Mouse (Mus musculus): ENCODE results near the gene Rab21.
"Not testable (repeated sequence)": the region's sequence is repeated elsewhere in the genome, so short reads cannot be mapped to it uniquely, and the experiment has no call there.

Rab21 gene

GRCm38 (mm10) chr10:115323295-115323694 is 7.9 kb upstream of the Rab21 start:
- DNase-seq, result peak; percentile 66 to 76

DNA sequence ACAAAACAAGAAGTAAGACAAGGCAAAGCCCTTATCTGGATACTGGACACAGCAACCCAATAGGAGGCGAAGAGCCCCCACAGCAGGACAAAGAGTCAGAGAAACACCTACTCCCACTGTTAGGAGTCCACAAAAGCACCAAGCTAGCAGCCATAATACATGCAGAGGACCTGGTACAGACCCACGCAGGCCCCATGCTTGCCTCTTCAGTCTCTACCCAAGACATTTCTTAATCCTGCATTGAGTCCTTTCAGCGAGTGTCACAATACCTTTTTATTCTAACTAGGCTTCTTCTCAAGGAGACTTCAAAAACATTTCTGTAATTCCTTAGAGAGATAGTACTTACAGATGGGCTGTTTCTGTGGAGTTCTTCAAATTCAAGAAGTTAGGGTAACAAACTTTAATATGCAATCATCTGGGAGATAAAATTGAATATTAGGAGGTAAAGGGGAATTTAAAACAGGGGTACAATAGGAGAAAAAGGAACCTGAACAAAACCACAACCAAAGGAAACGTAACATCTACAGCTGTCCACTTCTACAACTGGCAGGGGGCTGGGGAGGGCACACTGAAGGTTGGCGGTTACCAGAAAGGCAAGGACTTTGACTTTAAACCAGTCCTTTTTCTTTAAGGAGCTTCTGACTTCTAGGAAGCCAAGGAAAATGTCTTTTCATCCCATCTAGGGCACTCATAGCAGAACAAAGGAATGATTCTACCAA is 6.1 kb upstream of the Rab21 start:
- no peak for DNase-seq

DNA sequence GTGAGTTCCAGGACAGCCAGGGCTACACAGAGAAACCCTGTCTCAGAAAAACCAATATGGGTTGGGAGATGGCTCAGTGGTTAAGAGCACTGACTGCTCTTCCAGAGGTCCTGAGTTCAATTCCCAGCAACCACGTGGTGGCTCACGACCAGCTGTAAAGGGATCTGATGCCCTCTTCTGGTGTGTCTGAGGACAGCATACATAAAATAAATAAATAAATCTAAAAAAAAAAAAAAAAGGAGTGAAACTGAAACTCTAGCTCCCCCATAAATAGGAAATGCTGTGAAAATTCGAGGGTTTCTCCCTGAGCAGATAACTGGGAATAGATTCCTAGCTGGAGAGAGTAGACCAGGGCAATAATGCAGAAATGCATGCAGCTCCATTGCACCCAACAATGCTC is 3.0 kb upstream of the Rab21 start:
- DNase-seq, result not testable (repeated sequence)

- DNase-seq, result no peak
These were observed 919 bp upstream of the Rab21 start for GRCm38 (mm10) chr10:115316313-115316712.

DNA sequence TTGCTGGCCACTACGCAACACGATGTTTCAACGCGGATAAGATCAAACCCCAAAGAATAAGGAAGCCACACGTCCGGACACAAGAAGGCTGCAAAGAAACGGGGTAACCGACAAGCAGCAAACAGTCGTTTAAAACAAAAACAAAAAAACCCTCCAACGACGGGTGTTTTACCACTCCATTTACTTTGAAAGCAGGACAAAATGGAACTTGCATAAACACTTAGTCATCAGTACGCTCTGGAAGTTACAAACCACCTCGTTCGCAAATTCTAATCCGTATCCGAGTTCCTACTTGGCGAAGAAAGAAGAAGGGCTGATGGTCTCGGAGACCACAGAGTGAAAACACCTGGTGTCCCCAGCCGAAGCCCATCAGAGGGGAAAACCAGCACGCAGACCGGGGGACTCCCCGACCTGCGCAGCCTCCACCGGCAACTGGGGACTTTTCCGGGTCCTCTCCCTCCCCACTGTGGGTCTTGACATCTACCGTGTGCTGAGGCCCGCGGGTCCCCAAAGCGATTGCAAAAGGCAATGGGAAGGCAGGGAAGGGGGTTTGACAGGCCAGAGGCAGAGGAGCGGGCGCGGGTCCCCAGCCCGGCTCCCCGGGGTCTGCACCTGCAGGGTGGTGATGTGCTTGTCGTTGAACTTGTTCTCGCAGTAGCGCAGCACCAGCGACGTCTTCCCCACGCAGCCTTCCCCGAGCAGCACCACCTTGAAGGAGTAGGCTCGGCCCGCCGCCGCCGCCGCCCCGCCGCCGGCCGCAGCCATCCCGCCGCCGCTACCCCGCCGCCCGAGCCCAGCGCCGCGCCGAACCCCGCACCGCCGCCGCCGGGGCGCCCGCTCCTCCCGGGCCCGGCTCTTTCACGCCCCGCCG is 577 bp downstream of the Rab21 start:
- peak in 1 of 2 experiments; percentile 68 for DNase-seq

DNA sequence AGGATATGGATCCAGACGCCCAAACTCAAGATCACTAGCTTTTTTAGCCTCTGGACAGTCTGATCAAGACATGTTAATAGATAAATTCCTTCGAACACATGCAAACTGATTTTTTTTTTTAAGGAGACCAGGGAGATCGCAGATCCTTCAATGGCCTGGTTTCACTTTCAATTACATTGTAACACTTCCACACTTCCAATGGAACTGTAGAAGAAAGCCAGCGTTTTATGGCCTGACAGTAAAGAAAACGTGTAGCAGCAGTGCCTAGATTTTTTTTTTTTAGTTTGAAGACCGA is 1.2 kb downstream of the Rab21 start:
- DNase-seq, result no peak

GRCm38 (mm10) chr10:115313641-115314286 is 1.6 kb downstream of the Rab21 start:
- peak; percentile 68 to 71 for DNase-seq

- peak; percentile 63 to 80 for DNase-seq
These were observed 2.7 kb downstream of the Rab21 start for GRCm38 (mm10) chr10:115312732-115313131.

DNA sequence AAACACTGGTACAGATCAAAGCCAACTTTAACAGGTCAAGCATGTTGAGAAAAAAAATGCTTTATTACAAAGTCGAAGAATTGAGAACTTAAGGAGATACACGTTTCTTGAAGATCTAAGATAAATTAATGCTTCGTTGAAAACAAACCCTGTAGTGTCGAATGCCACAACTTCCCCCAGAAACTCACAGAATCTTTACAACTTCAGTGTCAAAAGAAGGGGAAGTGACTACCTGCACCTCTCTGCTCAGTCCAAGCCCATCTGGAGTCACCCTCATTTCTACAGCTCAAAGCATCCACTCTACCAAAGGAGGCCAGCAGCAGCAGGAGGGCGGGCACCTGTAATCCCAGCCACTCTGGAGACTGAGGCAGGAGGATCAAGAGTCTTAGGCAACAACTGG is 3.2 kb downstream of the Rab21 start:
- no peak for DNase-seq

- peak; percentile 32 to 59 for DNase-seq
These were observed 4.0 kb downstream of the Rab21 start for GRCm38 (mm10) chr10:115311263-115311965.

GRCm38 (mm10) chr10:115309191-115309590 is 6.2 kb downstream of the Rab21 start:
- DNase-seq, result no peak

DNA sequence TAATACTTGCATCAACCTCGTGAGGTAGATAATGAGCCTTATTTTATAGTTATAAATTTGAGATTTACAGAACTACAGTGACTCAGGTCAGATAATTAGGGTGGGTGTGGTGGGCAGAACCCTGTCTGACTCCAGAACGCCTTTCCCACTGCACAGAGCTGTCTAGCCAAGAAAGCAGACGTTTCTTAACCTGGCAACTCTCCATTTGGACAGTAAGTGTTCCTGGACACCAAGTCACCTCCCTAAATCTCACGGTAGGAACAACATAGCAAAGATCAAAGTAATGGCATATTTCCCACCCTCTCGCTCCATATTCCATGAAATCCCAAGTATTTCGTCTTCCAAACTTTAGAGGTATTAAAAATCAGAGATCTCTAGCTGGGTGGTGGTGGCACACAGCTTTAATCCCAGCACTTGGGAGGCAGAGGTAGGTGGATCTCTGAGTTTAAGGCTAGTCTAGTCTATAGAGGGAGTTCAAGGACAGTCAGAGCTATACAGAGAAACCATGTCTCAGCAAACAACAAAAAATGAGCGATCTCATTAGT is 8.0 kb downstream of the Rab21 start:
- DNase-seq, result no peak

- DNase-seq, result no peak
These were observed 16.7 kb downstream of the Rab21 start for GRCm38 (mm10) chr10:115298683-115299082.

DNA sequence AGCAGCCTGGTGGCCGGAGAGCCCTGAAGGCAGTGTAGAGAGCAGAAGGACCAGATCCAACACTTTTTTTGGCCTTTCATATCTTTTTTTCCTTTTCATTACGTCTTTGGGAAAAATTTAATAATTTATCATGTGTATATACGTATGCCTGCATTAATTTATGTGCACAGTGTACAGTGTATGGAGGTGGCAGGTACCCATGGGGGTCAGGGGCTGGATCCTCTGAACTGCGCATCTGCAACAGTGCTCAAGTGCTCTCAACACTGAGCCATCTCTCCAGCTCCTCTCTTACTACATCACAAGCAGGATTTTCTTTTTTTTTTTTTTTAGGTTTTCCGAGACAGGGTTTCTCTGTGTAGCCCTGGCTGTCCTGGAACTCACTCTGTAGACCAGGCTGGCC is 17.8 kb downstream of the Rab21 start:
- no peak for DNase-seq

- DNase-seq, result no peak
These were observed 18.9 kb downstream of the Rab21 start for GRCm38 (mm10) chr10:115296401-115296935.

DNA sequence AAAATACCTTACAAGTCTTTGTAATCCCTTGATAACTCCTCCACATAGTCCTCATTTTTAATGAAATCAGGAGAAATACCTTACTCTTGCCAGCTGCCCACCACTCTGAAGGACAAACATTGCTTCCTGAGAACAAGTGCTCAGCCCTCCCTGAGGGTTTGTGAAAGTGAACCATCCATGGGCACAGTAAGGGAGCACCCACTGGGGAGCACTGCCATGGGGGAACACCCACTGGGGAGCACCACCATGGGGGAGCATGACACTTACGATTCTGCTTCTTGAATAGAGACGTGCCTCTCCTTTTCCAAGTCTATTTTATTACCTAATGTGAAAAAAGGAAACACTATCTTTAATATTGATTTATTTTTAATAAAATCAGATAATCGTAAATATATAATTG is 20.2 kb downstream of the Rab21 start:
- DNase-seq, result no peak

GRCm38 (mm10) chr10:115294715-115295114 is 20.7 kb downstream of the Rab21 start:
- no peak for DNase-seq

DNA sequence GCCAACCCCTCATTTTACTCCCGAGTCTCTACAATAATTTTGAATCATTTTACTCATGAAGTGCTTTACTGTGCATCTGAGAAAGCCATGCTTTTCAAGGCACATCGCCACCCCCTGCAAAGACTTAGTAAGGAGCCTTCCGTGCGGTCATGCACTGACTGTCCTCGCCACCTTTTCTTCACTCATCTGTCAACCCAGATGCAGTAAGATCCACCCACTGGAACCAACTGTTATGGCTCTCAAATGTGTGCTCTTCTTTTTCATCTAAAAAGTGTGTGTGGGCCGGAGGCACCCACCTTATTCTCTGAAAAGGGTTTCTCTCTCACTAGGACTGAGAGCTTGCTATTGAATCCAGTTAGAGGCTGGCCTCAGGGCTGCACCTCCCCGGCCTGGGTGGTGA is 21.4 kb downstream of the Rab21 start:
- no peak for DNase-seq

DNA sequence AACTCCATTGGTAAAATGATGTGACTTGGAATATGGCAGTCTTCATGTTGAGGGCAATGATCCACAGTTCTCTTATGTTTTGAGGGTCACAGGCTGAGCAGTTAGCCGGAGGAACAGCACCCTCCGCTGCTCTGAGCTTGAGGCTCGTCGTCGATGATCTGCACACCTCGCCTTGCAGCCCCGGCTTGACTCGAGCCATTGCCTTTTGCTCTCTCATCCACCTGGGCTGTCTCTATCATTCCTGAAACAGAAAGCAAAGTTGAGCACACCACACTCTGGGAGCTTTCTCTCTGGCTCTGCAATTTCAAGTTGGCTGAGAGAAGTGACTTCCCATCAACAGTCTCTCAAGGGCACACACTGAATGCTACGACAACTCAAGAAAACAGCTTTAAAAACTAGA is 24.7 kb downstream of the Rab21 start:
- no peak for DNase-seq

DNA sequence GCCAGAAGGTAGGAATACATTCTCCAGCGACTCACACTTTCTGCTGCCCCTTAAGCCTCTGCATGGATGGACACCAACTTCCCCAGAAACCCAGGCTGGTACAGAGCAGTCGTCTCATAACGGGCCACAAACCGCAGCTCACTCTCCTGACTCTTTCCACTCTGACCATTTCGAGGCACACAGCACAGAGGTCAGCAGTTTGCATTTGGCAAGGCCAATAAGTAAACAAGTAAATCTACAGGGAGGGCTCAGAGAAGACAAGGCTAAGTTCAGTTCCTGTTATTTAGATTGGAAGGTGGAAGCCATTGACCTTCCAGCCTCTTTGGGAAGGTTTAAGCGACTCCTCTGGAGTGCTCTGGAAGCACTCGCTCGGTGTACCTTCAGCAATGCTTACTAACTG is 26.5 kb downstream of the Rab21 start:
- DNase-seq, result no peak

DNA sequence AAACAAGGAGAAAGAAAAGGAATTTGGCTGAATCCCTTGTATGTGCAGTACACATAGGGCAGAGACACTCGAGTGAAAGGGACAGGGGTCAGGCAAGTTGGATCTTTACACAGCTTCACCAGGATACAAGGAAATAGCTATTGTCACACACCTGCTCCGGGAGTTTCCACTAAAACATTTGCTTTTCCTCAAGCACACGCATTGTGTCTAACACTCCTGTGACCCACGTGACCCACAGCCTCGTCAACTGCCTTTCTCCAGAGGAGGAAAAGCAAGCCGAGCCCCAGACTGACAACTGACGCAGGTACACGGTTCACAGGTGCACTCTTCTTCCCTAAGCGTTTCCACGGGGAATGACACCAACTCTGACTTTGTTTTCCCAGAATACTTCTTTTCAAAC is 31.2 kb downstream of the Rab21 start:
- no peak for DNase-seq

- DNase-seq, result no peak
These were observed 34.0 kb downstream of the Rab21 start for GRCm38 (mm10) chr10:115281381-115281780.

GRCm38 (mm10) chr10:115271649-115272048 is 43.7 kb downstream of the Rab21 start:
- DNase-seq, result no peak

Measured in kidney, postnatal 25 days (tissue).